Mouse (Mus musculus) kidney, postnatal 0 days (tissue): ENCODE results near the gene Ccdc74a. TPM values are rescaled to one million over a fixed set of nuclear protein-coding genes. Genes with fewer than 3 reads are reported as not detected.

Source experiments
- ATAC-seq: fragments of 200-750 bp; cut with Nextera tagmentation; replicated peaks from 2 replicates; pipeline ENCODE4 v1.8.0; 2017; ENCODE audit warnings: low read depth, moderate number of reproducible peaks, moderate TSS enrichment, moderate library complexity; ENCODE audit not compliant: low FRiP score
- DNase-seq: peaks from one replicate; pipeline ENCODE4 v3.0.0-alpha.2; 2016; ENCODE audit warnings: low spot score
- H3K27ac ChIP-seq: fragments of 300-500 bp; sonication (generic); 2 replicates; pipeline ENCODE4 v1.5.1; 2014; ENCODE audit warnings: mild to moderate bottlenecking
- H3K27me3 ChIP-seq: fragments of 300-500 bp; sonication (generic); 2 replicates; pipeline ENCODE4 v1.6.1; 2014; ENCODE audit warnings: low read length, mixed read lengths; ENCODE audit not compliant: insufficient read depth
- H3K36me3 ChIP-seq: fragments of 300-500 bp; sonication (generic); 2 replicates; pipeline ENCODE4 v1.6.1; 2014; ENCODE audit warnings: low read length, mixed read lengths; ENCODE audit not compliant: insufficient read depth
- H3K4me1 ChIP-seq: fragments of 300-500 bp; sonication (generic); replicated peaks from 2 replicates; pipeline ENCODE4 v1.6.1; 2014; ENCODE audit warnings: antibody characterized with exemption, low read length, mixed read lengths; ENCODE audit not compliant: insufficient read depth
- H3K4me2 ChIP-seq: fragments of 300-500 bp; sonication (generic); 2 replicates; pipeline ENCODE4 v1.6.1; 2014; ENCODE audit warnings: mild to moderate bottlenecking, low read length, moderate library complexity, mixed read lengths
- H3K4me3 ChIP-seq: fragments of 300-500 bp; sonication (generic); replicated peaks from 2 replicates; pipeline ENCODE4 v1.5.1; 2014; ENCODE audit warnings: low read depth, low read length
- H3K9ac ChIP-seq: fragments of 300-500 bp; sonication (generic); 2 replicates; pipeline ENCODE4 v1.6.1; 2014; ENCODE audit warnings: low read depth, low read length
- H3K9me3 ChIP-seq: fragments of 300-500 bp; sonication (generic); replicated peaks from 2 replicates; pipeline ENCODE4 v1.6.1; 2016; ENCODE audit warnings: low read length, inconsistent platforms, mixed read lengths
- CTCF ChIP-seq: IDR thresholded peaks from 2 replicates; pipeline ENCODE4 v1.5.1; 2016; ENCODE audit warnings: antibody characterized with exemption, low read depth, mild to moderate bottlenecking, moderate library complexity
- WGBS: fragments of 180-500 bp; shearing (Covaris S2); extraction: QIAGEN DNeasy Blood & Tissue Kit; methylation state at CpG from one replicate; pipeline ENCODE4 v1.1.7; 2014; 5-methylcytosine and 5-hydroxymethylcytosine counted together
- polyA plus RNA-seq: library from polyadenylated mRNA; unstranded; fragments of >200 nt; fragmentation: Nextera tagmentation; extraction: Ambion mirVana; gene quantifications from 2 replicates; pipeline ENCODE4 v1.2.1, GENCODE M21; 2015

Ccdc74a gene
- polyA plus RNA-seq, 1 experiment from 2014 or later: 8.6 TPM

- WGBS: 83% methylated on average over 5 of the region's 5 CpGs
- no peak for ATAC-seq
Observed at GRCm38 (mm10) chr16:17656212-17656871, 10.1 kb downstream of the Ccdc74a start.

DNA sequence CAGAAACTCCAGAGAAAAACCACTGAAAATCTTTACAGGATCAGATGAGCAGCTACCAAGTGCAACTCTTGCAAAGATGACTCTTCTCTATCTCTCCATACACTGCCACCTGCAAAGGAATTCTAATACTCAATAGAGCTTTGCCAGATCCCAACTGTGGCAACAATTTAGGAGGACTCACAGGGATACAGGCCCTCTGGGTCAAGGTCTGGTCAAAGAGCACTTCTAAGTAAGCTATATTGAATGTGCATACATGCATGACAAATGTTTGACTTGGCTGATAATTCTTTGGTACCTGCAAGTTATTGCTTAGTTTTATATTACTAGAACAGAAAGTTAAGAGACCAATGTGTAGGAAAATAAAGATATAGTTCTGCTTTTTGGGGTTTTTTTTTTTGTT, 19.3 kb downstream of the Ccdc74a start:
- Histone ChIP-seq H3K4me1 (no peaks in the 10 kb centered on the region), H3K36me3 (peaks cover 48% of the 10 kb centered on the region)
- ATAC-seq: no peak

More at GRCm38 (mm10) chr16:17656212-17656871, 10.1 kb downstream of the Ccdc74a start:
- no peaks in the 10 kb centered on the region for H3K4me1 ChIP-seq
- H3K4me2 ChIP-seq: no peak overlapping the region
- no peak overlapping the region for H3K9ac ChIP-seq
- no peak for TF ChIP-seq CTCF
- H3K4me3 ChIP-seq: no peak overlapping the region
- no peak for DNase-seq
- no peaks in the 10 kb centered on the region for H3K27me3 ChIP-seq
- no peaks in the 10 kb centered on the region for H3K9me3 ChIP-seq
- peaks cover 52% of the 10 kb centered on the region for H3K36me3 ChIP-seq
- no peak overlapping the region for H3K27ac ChIP-seq

GRCm38 (mm10) chr16:17669886-17670285, 23.6 kb downstream of the Ccdc74a start:
- Histone ChIP-seq H3K9ac (no peak overlapping the region), H3K4me1 (no peaks in the 10 kb centered on the region), H3K36me3 (peaks cover 43% of the 10 kb centered on the region), H3K27me3 (no peaks in the 10 kb centered on the region), H3K9me3 (no peaks in the 10 kb centered on the region), H3K4me2 (no peak overlapping the region), H3K4me3 (no peak overlapping the region), H3K27ac (no peak overlapping the region)
- ATAC-seq (no peak), DNase-seq (no peak)
- TF ChIP-seq CTCF: no peak

More for the DNA sequence above, 19.3 kb downstream of the Ccdc74a start:
- Histone ChIP-seq H3K4me3 (no peak overlapping the region), H3K9ac (no peak overlapping the region), H3K4me2 (no peak overlapping the region), H3K27ac (no peak overlapping the region), H3K9me3 (no peaks in the 10 kb centered on the region), H3K27me3 (no peaks in the 10 kb centered on the region)
- DNase-seq: no peak
- no peak for TF ChIP-seq CTCF

- no peak overlapping the region for H3K4me2 ChIP-seq
- H3K4me3 ChIP-seq: no peak overlapping the region
- ATAC-seq: no peak
- H3K27me3 ChIP-seq: no peaks in the 10 kb centered on the region
- H3K36me3 ChIP-seq: peaks cover 25% of the 10 kb centered on the region; the same call in 1 of the 2 replicates
- 93% methylated on average over 3 of the region's 3 CpGs for WGBS
- no peaks in the 10 kb centered on the region for H3K9me3 ChIP-seq
- no peaks in the 10 kb centered on the region for H3K4me1 ChIP-seq
- no peak overlapping the region for H3K27ac ChIP-seq
- DNase-seq: no peak
- no peak overlapping the region for H3K9ac ChIP-seq
- no peak for TF ChIP-seq CTCF
Observed at GRCm38 (mm10) chr16:17694860-17695259, 48.6 kb downstream of the Ccdc74a start.

Other genes with a start within 250 kb of the Ccdc74a start
- gene Snap29, start 240.5 kb upstream of the Ccdc74a start, polyA plus RNA-seq: 11.9 and 12.8 TPM in 2 replicates
- gene Pi4ka, start 240.2 kb upstream of the Ccdc74a start, polyA plus RNA-seq: 27.3 and 28.5 TPM in 2 replicates
- gene Crkl, start 194.5 kb upstream of the Ccdc74a start, polyA plus RNA-seq: 50.7 and 51.3 TPM in 2 replicates
- gene Aifm3, start 156.9 kb upstream of the Ccdc74a start, polyA plus RNA-seq: 1.4 and 2.4 TPM in 2 replicates
- gene Lztr1, start 137.8 kb upstream of the Ccdc74a start, polyA plus RNA-seq: 65.7 and 73.4 TPM in 2 replicates
- gene Thap7, start 115.3 kb upstream of the Ccdc74a start, polyA plus RNA-seq: 58.6 and 62.8 TPM in 2 replicates
- gene Lrrc74b, start 85.2 kb upstream of the Ccdc74a start, polyA plus RNA-seq: 0.20 and 0.26 TPM in 2 replicates
- gene P2rx6, start 84.6 kb upstream of the Ccdc74a start, polyA plus RNA-seq: 0.62 and 0.74 TPM in 2 replicates
- 14.3 and 15.5 TPM in 2 replicates for gene Slc7a4, start 63.3 kb upstream of the Ccdc74a start, polyA plus RNA-seq
- 21.2 and 22.3 TPM in 2 replicates for gene Smpd4, start 27.1 kb upstream of the Ccdc74a start, polyA plus RNA-seq
- 29.4 TPM in 2 replicates for gene Med15, start 86.4 kb downstream of the Ccdc74a start, polyA plus RNA-seq
- 39.3 and 42.8 TPM in 2 replicates for gene Klhl22, start 113.1 kb downstream of the Ccdc74a start, polyA plus RNA-seq
- 12.2 and 18.7 TPM in 2 replicates for gene Scarf2, start 150.8 kb downstream of the Ccdc74a start, polyA plus RNA-seq
- 1.7 and 2.2 TPM in 2 replicates for gene B830017H08Rik, start 186.7 kb downstream of the Ccdc74a start, polyA plus RNA-seq
- gene Car15, start 191.9 kb downstream of the Ccdc74a start, polyA plus RNA-seq: 131 and 147 TPM in 2 replicates
- gene Gm20518, start 245.2 kb downstream of the Ccdc74a start, polyA plus RNA-seq: 2.8 and 3.4 TPM in 2 replicates
- gene Tssk1, start 247.8 kb downstream of the Ccdc74a start, polyA plus RNA-seq: 0.05 TPM in 1 of 2 replicates, not detected in the other